Mouse (Mus musculus) erythroblast, adult 5-6 weeks (primary cell): ENCODE data around the gene Apobr. TPM values are rescaled to one million over a fixed set of nuclear protein-coding genes. Genes with fewer than 3 reads are reported as not detected.

Experiments
- ATAC-seq: replicated peaks from 2 replicates; pipeline ENCODE4 v1.8.0; 2016; ENCODE audit warnings: moderate number of reproducible peaks, mild to moderate bottlenecking, moderate TSS enrichment, inconsistent platforms; ENCODE audit not compliant: poor library complexity, low FRiP score, severe bottlenecking
- total RNA-seq, 2 experiments: library from RNA; stranded (forward) in 1 of 2; stranded (reverse) in 1 of 2; fragments of 150-400 nt in 1 of 2; fragments of 200-764, 138-1000 nt in 1 of 2; gene quantifications; 2 replicates each; pipeline versions ENCODE4 v1.2.3 to v1.2.4; 2015 to 2017; ENCODE audit warnings: low replicate concordance in 2 of 2

Gene Apobr
- total RNA-seq, 2 experiments from 2014 or later = 9.3 to 9.8 TPM

DNA sequence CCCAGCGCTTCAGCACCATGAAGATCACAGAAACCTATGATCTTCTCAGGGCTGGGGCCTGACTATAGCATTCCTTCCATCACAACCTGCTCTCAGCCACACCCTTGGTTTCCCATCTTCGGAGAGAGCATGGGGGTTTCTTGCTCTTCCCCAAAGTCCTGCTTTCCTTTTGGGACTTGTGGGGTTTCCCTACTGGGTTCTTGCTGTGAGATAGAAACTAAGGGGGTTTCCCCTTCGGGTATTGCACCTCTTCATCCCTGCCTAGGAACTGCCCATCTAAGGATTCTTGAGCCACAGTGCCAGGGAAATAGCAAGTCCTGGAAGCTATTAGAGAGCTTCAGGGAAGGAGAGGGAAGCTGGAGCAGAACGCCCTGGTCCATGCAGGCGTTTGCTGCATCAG is 11.1 kb downstream of the Apobr start:
- ATAC-seq = no peak

DNA sequence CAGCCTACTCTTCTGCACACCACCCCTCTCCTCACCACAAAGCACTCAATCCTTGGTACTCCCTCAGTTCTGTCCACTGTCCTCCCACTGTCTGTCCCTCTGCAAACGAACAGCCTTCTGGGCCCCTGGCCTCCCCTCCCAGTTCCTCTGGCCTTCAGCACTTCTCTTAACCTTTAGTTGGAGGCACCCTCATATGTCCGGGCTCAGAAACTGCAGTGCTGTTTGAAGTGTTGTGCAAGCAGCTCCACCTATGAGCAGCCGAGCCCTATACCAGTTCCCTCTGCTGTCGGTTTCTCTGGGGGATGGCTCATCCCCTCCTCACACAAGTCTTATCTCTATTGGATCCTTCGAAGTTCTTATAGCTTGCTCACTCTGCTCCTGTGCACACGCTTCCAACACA is 11.7 kb downstream of the Apobr start:
- no peak for ATAC-seq

GRCm38 (mm10) chr7:126598919-126599318 is 14.2 kb downstream of the Apobr start:
- no peak for ATAC-seq

DNA sequence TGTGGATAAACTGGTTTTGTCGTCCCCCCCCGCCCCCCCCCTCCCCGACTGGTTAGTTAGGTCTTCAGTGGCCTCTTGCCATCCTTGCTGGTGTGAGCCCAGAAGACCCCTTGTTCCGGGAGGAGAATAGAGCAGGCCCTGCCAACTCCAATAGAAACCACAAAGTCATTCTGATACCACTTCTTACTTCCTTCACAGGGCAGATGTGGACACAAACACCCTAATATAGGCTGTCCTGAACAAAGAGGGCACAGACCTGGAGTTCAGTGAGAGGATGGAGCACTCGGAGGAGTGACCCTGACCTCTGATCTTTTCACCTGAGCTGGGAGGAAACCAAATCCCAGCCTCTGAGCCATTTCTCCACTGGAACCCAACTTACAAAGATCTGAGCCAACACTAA is 17.2 kb downstream of the Apobr start:
- ATAC-seq = no peak

- ATAC-seq = no peak
Observed at GRCm38 (mm10) chr7:126602650-126603049, 17.9 kb downstream of the Apobr start.

DNA sequence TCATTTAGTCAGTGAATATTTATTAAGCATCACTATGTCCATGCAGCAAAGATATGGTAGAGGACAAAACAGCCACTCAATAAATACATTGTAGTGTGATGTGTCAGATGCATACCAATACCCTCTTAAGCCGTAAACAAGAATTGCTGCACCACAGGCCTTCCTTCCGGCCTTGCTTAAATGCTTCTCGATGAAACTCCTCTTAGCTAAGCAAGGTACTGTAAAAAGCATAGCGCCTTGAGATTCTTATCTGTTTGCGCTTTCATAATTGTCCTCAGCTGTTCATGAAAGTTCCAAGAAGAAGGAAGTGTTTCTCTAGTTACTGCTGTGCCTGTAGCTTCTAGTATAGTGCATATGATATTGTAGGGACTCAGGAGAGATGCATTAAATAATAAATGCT is 21.9 kb downstream of the Apobr start:
- ATAC-seq = no peak

DNA sequence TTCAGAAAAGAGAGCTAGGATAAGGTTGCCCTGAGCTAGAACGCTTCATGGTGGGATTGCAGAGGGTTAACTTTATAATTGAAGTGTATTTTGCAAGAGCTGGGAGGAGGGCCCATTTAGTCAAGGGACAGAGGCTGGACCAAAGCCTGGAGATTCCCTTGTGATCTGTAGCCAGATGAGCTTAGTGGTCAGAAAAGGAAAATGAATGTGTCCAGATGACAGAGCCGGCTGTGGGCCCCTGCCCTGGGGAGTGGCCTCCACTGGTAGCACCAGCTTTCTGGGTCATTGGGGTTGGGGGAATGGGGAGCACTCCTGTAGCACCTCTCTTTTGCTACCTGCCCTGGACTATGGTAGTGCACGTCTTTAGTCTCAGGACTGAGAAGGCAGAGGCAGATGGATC is 22.3 kb downstream of the Apobr start:
- no peak for ATAC-seq

- ATAC-seq = no peak
Observed at GRCm38 (mm10) chr7:126607796-126608195, 23.1 kb downstream of the Apobr start.

- no peak for ATAC-seq
Observed at GRCm38 (mm10) chr7:126612736-126613135, 28.0 kb downstream of the Apobr start.

DNA sequence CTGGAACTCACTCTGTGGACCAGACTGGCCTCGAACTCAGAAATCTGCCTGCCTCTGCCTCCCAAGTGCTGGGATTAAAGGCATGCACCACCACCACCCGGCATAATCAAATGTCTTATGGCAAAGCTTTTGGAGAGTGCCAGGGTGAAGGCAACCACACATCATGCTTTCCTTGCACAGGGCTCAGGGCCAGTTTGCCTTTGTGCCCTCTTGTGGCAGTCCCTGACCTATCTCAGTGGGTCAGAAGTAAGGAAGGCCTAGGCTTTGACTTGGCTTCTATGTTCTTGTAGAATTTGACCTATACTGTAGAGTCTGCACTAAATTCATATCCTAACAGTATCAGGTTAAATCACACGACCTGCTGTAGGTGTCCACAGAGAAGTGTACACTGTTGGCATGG is 32.0 kb downstream of the Apobr start:
- no peak for ATAC-seq

DNA sequence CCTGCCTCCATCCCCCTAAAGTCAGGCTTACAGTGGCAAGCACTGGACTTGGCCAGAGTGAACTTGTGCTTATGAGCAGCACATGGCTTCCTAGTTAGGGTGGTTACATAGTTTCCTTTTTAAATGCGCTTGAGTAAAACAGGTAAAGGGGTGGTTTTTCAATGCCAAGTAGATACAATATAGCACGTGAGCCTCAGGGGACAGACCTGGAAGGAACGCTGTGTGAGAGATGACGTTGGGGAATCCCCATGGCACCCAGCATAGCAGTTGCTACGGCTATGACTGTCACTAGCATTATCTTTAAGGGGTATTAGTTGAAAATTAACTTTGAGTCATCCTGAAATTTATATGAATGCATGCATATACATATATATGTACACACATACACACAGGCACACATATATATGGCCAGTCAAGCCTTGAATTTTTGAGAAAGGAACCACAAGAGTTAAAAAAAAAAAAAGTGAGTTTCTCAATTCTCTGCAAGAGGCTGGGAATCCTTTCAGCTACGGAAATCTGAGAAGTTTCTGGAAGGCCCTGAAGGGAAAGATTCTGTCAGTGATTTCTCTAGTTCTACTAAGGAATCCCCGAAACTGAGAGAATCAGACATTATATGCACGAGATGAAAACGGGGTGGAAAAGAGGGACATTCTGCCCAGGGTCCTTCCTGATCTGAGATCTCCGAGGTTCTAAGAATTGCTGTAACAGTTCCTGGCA is 35.0 kb downstream of the Apobr start:
- no peak for ATAC-seq

DNA sequence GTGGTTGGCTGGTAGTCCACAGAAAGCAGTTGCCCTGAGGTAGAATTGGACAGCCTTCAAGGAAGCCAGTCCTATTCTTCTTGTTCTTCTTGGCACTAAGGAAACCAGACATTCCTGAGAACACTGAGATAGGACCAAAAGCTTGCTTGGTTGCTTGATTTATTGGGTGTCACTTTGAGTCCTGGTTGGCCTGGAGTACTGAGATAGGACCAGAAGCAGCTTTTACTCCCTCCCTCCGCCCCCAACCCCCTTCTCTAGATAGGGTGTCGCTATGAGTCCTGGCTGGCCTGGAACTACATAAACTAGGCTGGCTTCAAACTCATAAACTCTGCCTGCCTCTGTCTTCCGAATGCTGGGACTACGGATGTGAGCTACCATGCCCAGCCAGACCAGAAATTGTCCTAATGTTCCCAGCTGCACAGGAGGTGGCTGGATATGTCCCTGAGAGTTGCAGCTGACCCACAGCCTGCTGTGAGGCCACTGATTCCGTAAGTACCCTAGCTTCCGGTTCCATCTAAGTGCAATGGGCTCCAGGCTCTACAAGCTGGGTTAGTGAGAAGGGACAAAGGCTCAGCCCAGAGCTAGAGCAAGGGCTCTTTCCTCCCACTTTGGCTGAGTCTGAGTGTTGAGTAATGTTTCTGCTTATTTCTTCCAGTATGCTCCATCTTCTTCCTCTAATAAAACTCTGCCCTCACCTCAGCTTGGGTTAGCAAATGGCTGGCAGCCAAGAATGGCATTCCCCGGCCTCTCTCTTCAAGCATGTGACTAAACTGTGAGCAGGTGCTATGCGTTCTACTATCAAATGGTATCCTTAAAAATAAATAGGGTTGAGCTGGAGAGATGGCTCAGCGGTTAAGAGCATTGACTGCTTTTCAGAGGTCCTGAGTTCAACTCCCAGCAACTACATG is 37.0 kb downstream of the Apobr start:
- ATAC-seq = no peak

- no peak for ATAC-seq
Observed at GRCm38 (mm10) chr7:126623381-126623780, 38.6 kb downstream of the Apobr start.

DNA sequence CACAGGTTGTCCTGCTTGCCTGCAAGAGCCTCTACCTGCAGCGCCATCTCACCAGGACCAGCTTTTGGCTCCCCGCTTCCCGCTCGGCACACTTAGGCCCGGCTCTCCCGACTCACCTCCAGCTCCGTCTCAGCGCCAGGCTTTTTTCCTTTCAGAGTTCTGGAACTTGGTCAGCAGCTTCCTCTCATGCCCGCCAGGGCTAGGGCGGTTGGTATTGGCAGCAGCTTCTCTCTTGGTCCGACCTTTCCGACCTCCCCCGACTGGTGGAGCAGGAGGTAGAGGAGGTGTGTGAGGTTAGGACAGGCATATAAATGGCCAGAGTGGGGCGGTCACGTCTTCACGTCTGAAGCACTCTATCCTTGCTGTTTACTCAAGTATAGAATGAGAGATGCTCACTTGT is 40.0 kb downstream of the Apobr start:
- no peak for ATAC-seq

GRCm38 (mm10) chr7:126625369-126625768 is 40.6 kb downstream of the Apobr start:
- ATAC-seq = no peak

DNA sequence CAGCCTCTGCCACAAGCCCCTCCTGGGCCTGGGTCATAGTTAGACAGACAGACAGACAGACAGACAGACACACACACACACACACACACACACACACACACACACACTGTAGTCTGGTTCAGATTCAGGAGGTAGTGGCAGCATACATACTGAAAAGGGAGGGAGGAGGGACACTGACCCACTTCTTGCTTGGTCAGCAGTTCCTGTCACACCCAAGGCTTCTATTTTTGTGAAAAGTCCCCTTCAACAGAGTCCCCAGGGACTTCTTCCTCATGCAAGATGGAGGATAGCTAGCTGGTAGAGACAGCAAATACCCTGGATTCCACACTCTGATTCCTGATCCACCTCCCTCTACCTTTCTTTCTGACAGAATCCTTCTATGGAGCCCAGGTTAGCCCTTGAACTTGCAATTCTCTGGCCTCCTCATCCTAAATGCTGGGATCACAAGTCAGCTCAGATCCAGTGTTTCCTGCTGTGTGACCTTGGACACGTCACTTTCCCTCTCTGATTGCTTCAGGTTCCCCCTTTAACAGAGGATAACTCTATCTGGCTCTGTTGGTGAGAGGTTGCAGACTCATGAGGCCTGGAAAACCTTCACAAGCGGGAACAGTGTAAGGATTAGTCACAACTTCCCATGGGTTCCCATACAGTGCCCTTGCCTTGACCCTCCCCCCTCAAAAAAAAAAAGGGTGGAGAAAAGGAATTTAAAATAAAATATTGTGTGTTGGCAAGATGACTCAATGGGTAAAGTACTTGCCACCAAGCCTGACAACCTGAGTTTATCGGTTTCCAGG is 41.3 kb downstream of the Apobr start:
- no peak for ATAC-seq

- no peak for ATAC-seq
Observed at GRCm38 (mm10) chr7:126628111-126628510, 43.4 kb downstream of the Apobr start.

GRCm38 (mm10) chr7:126629915-126630314 is 45.2 kb downstream of the Apobr start:
- ATAC-seq = no peak

DNA sequence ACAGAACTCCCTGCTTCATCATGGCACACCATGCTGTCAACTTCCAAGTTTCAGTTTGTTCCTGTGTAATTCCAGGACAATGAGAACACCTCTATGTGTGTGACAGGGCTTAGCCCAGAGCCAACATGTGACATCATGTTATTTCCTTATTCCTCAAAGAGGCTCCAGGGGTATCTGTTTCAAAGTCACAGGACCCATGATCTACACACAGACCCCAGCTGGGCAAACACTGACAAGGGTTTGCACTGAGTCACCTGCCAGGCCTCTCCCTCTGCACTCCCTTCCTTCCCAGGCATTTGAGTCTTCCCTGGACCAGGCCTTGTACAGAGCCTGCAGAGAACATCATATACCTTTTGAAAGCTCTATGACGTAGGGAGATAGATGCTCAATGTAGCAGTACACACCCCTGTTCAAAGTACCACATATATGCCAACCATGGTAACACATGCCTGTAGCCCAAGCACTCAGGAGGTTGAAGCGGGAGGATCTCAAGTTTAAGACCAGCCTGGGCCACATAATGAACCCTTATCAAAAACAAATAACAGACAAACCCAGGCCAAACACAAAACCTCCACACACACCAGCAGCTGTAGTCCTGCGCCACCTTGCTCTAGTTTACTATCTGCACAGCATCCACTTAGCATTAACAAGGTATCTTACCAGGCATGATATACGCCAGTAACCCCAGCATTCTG is 46.2 kb downstream of the Apobr start, which contains the start of gene Nupr1:
Gene Nupr1, minus strand, starts transcription at position 38 of the 695 bp plus-strand sequence.
- ATAC-seq = no peak

GRCm38 (mm10) chr7:126632478-126632877 is 47.7 kb downstream of the Apobr start:
- no peak for ATAC-seq
